12 mouse cellular contexts compared by ENCODE assay signal in the genomic region with DNA sequence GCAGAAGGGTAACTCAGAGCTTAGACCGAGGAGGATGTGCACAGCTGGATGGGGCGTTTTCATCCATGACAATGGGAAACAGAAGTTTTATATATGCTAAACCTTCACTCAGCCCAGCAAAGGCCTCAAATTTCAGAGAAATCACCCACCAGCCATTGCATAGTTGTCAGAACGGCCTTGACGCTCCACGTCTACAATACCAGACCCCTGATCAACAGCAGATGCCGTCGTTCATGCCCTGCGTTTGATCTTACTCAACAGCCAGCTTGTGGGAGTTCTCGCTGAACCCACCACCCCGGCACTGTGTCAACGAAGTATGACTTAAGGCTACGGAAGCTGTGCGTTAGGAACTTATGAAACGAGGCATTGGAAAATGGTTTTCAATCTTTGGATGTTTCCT. TPM values are rescaled to one million over a fixed set of nuclear protein-coding genes. Genes with fewer than 3 reads are reported as not detected.
"Had no signal": no experiment of that assay in that cellular context is flagged by ENCODE, and none has a peak within 500 bp of the region (broad histone marks: within the 10 kb centered on the region; RNA-seq: fewer than 3 reads in every experiment).

No protein-coding gene starts in this region.

- H3K4me2 ChIP-seq: limb, embryonic 15.5 days; liver, embryonic 12.5 days; lung, embryonic 14.5 days; neural tube, embryonic 15.5 days had no signal

- ATAC-seq: liver, embryonic 12.5 days had no signal

- H3K4me1 ChIP-seq: liver, embryonic 12.5 days; midbrain, embryonic 10.5 days had no signal

- H3K27ac ChIP-seq: layer of hippocampus, adult 2 months; limb, embryonic 15.5 days; liver, embryonic 12.5 days; midbrain, embryonic 10.5 days; neural tube, embryonic 15.5 days had no signal

- H3K27me3 ChIP-seq: liver, embryonic 12.5 days; neural tube, embryonic 15.5 days had no signal

- H3K4me3 ChIP-seq: layer of hippocampus, adult 2 months; limb, embryonic 15.5 days; liver, embryonic 12.5 days; midbrain, embryonic 10.5 days; myocyte; neural tube, embryonic 15.5 days had no signal

- DNase-seq: kidney, postnatal 10 days; kidney, postnatal 4 days; lung, embryonic 14.5 days; lung, postnatal 10 days; lung, postnatal 4 days; midbrain, embryonic 14.5 days had no signal

- H3K9me3 ChIP-seq: limb, embryonic 15.5 days; liver, embryonic 12.5 days; midbrain, embryonic 10.5 days; neural tube, embryonic 15.5 days had no signal

- H3K9ac ChIP-seq: limb, embryonic 15.5 days; liver, embryonic 12.5 days; lung, embryonic 14.5 days; neural tube, embryonic 15.5 days had no signal

RNA-seq across cellular contexts. Expression of a gene that starts 30.9 kb away (rescaled TPM):
- polyA plus RNA-seq: myocyte had no signal
